26 mouse cellular contexts compared by ENCODE assay signal in the genomic region with DNA sequence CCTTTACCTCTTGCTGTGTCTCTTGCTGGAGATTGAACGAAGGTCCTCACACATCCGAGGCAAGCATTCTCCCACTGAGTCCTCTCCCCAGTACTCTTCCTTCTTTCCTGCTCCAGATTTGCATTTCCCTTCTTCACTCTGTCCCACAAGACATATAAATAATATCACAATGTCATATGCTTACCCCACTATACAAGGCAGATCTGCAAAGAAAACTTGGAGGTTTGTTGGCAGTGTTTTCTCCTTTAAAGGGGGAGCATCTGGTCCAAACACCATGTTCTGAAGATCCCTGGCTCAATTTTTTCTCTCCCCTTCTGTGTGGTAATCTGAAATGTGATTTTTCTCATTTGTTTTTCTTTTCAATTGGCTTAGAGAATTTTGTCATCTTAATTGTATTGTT. TPM values are rescaled to one million over a fixed set of nuclear protein-coding genes. Genes with fewer than 3 reads are reported as not detected.
DNase-seq lines count a peak whose midpoint lies in the region; ATAC-seq and TF ChIP-seq lines count a peak whose summit lies in the region.
"Had no signal": no experiment of that assay in that cellular context is flagged by ENCODE, and none has a peak within 500 bp of the region (broad histone marks: within the 10 kb centered on the region; RNA-seq: fewer than 3 reads in every experiment).

No protein-coding gene starts in this region.

- no peaks in the 10 kb centered on the region for H3K36me3 ChIP-seq in forebrain, postnatal 0 days (ENCODE audit: insufficient read depth)
- H3K36me3 ChIP-seq in forebrain, embryonic 11.5 days (ENCODE audit: control insufficient read depth, insufficient read depth, low read length): no peaks in the 10 kb centered on the region
- H3K36me3 ChIP-seq in heart, embryonic 11.5 days (ENCODE audit: control insufficient read depth, insufficient read depth, low read length): no peaks in the 10 kb centered on the region
- H3K36me3 ChIP-seq: embryonic facial prominence, embryonic 15.5 days; heart, embryonic 12.5 days; hindbrain, embryonic 10.5 days had no signal

- WGBS in forebrain, postnatal 0 days: 61% methylated on average over 2 of the region's 2 CpGs
- 80% methylated on average over 2 of the region's 2 CpGs for WGBS in forebrain, embryonic 11.5 days
- WGBS in heart, embryonic 11.5 days (ENCODE audit: insufficient replicate concordance): 77% methylated on average over 2 of the region's 2 CpGs

- no peaks in the 10 kb centered on the region for H3K27me3 ChIP-seq in forebrain, postnatal 0 days (ENCODE audit: insufficient read depth, low read length)
- no peaks in the 10 kb centered on the region for H3K27me3 ChIP-seq in forebrain, embryonic 11.5 days (ENCODE audit: control insufficient read depth, insufficient read depth, low read length)
- no peaks in the 10 kb centered on the region for H3K27me3 ChIP-seq in heart, embryonic 11.5 days (ENCODE audit: control insufficient read depth, insufficient read depth, low read length)
- H3K27me3 ChIP-seq: embryonic facial prominence, embryonic 15.5 days; forebrain, embryonic 13.5 days; heart, embryonic 12.5 days; Patski had no signal

- ATAC-seq in forebrain, postnatal 0 days: peak; percentile 90
- ATAC-seq in forebrain, embryonic 11.5 days (replicated peaks; ENCODE audit: low FRiP score): no peak
- ATAC-seq in heart, embryonic 11.5 days (replicated peaks; ENCODE audit: insufficient number of reproducible peaks, low FRiP score, low TSS enrichment): no peak
- ATAC-seq: forebrain, embryonic 13.5 days; intestine, postnatal 0 days; Patski had no signal

- H3K9ac ChIP-seq in forebrain, postnatal 0 days: no peak overlapping the region
- H3K9ac ChIP-seq in forebrain, embryonic 11.5 days (ENCODE audit: low read length): no peak overlapping the region
- no peak overlapping the region for H3K9ac ChIP-seq in heart, embryonic 11.5 days (ENCODE audit: low read depth, low read length)
- H3K9ac ChIP-seq: embryonic facial prominence, embryonic 15.5 days; forebrain, embryonic 13.5 days; heart, embryonic 12.5 days; hindbrain, embryonic 14.5 days had no signal

- H3K9me3 ChIP-seq in forebrain, postnatal 0 days (ENCODE audit: low read length): no peaks in the 10 kb centered on the region
- H3K9me3 ChIP-seq in forebrain, embryonic 11.5 days (ENCODE audit: control insufficient read depth, low read length): no peaks in the 10 kb centered on the region
- H3K9me3 ChIP-seq in heart, embryonic 11.5 days (replicated peaks; ENCODE audit: control insufficient read depth, low read length): no peaks in the 10 kb centered on the region
- H3K9me3 ChIP-seq: embryonic facial prominence, embryonic 15.5 days; forebrain, embryonic 13.5 days; hindbrain, embryonic 10.5 days had no signal

- no peak overlapping the region for H3K27ac ChIP-seq in forebrain, postnatal 0 days (ENCODE audit: low read depth, low read length)
- H3K27ac ChIP-seq in forebrain, embryonic 11.5 days (ENCODE audit: low read depth, low read length): no peak overlapping the region
- H3K27ac ChIP-seq in heart, embryonic 11.5 days (ENCODE audit: low read depth, low read length): no peak overlapping the region
- H3K27ac ChIP-seq: embryonic facial prominence, embryonic 15.5 days; forebrain, embryonic 13.5 days; heart, adult 2 months; hindbrain, embryonic 10.5 days; hindbrain, embryonic 14.5 days had no signal

- TF ChIP-seq POLR2A in brain, embryonic 14.5 days (IDR thresholded peaks at IDR 0.05; ENCODE audit: borderline replicate concordance, extremely low read depth, insufficient read depth, insufficient read length, poor library complexity, severe bottlenecking): no peak

- no peaks in the 10 kb centered on the region for H3K4me1 ChIP-seq in forebrain, postnatal 0 days (ENCODE audit: insufficient read depth)
- no peaks in the 10 kb centered on the region for H3K4me1 ChIP-seq in forebrain, embryonic 11.5 days (replicated peaks; ENCODE audit: control insufficient read depth, insufficient read depth, low read length)
- H3K4me1 ChIP-seq in heart, embryonic 11.5 days (ENCODE audit: control insufficient read depth, insufficient read depth, low read length): no peaks in the 10 kb centered on the region
- H3K4me1 ChIP-seq: embryonic facial prominence, embryonic 15.5 days; forebrain, embryonic 13.5 days; heart, embryonic 12.5 days; hindbrain, embryonic 10.5 days had no signal

- H3K4me3 ChIP-seq in forebrain, postnatal 0 days (ENCODE audit: low read depth, low read length): no peak overlapping the region
- H3K4me3 ChIP-seq in forebrain, embryonic 11.5 days (ENCODE audit: low read depth, low read length): no peak overlapping the region
- no peak overlapping the region for H3K4me3 ChIP-seq in heart, embryonic 11.5 days (ENCODE audit: low read depth, low read length)
- H3K4me3 ChIP-seq: embryonic facial prominence, embryonic 15.5 days; forebrain, embryonic 13.5 days; heart, adult 2 months; heart, embryonic 12.5 days; hindbrain, embryonic 10.5 days had no signal

- DNase-seq in forebrain, postnatal 0 days: peak; percentile 61
- DNase-seq in forebrain, embryonic 11.5 days (ENCODE audit: low spot score): no peak
- DNase-seq in layer of hippocampus, adult 9-10 months (ENCODE audit: low spot score): peak; percentile 12
- DNase-seq in layer of hippocampus, adult 9-11 months: no peak
- DNase-seq in brain, embryonic 14.5 days (ENCODE audit: low read depth): peak; percentile 1
- DNase-seq: adrenal gland, adult 8-10 months; adrenal gland, postnatal 36 days; cerebellum, adult 18-20 months; cerebellum, adult 9-11 months; cerebellum, postnatal 36 days; gastrocnemius, postnatal 14 days; heart, adult 2 months had no signal

- no peak for TF ChIP-seq CTCF in forebrain, postnatal 0 days (IDR thresholded peaks at IDR 0.05; ENCODE audit: low read depth)
- no peak for TF ChIP-seq CTCF in brain, embryonic 14.5 days (IDR thresholded peaks at IDR 0.05; ENCODE audit: borderline replicate concordance, extremely low read depth, insufficient read depth, insufficient read length)

- H3K4me2 ChIP-seq in forebrain, postnatal 0 days (ENCODE audit: low read depth): no peak overlapping the region
- no peak overlapping the region for H3K4me2 ChIP-seq in forebrain, embryonic 11.5 days (ENCODE audit: low read depth, low read length, severe bottlenecking)
- no peak overlapping the region for H3K4me2 ChIP-seq in heart, embryonic 11.5 days
- H3K4me2 ChIP-seq: embryonic facial prominence, embryonic 15.5 days; forebrain, embryonic 13.5 days; heart, embryonic 12.5 days; hindbrain, embryonic 14.5 days had no signal

RNA-seq across cellular contexts. Expression of gene Serpina10, which starts 3.2 kb away (rescaled TPM):
- total RNA-seq in forebrain, postnatal 0 days (2014; rRNA removed): not detected in 2 replicates
- 0.04 TPM in 1 of 2 replicates, not detected in the other for polyA plus RNA-seq in forebrain, postnatal 0 days (2015; fragmentation: Nextera tagmentation; extraction: Ambion mirVana)
- polyA plus RNA-seq in forebrain, embryonic 11.5 days (2014; fragmentation: Nextera tagmentation; extraction: Ambion mirVana): not detected in 2 replicates
- polyA plus RNA-seq in brain, embryonic 14.5 days (2012; rRNA removed): not detected in 2 replicates
- polyA plus RNA-seq in heart, embryonic 11.5 days (2014; fragmentation: Nextera tagmentation; extraction: Ambion mirVana): 0.21 TPM in 1 of 2 replicates, not detected in the other
- total RNA-seq: CH12.LX; gastrocnemius, postnatal 14 days; heart, adult 2 months; heart, postnatal 25 days had no signal
- polyA plus RNA-seq: forebrain, embryonic 13.5 days; gonadal fat pad, adult 2 months; heart, adult 2 months; heart, embryonic 16.5 days; hindbrain, embryonic 10.5 days had no signal

RNA-seq across cellular contexts. Expression of gene Serpina6, which starts 22.6 kb away (rescaled TPM):
- not detected in 2 replicates for total RNA-seq in forebrain, postnatal 0 days (2014; rRNA removed)
- 0.11 TPM in 1 of 2 replicates, not detected in the other for polyA plus RNA-seq in forebrain, postnatal 0 days (2015; fragmentation: Nextera tagmentation; extraction: Ambion mirVana)
- polyA plus RNA-seq in forebrain, embryonic 11.5 days (2014; fragmentation: Nextera tagmentation; extraction: Ambion mirVana): not detected in 2 replicates
- 0.26 TPM in 1 of 2 replicates, not detected in the other for polyA plus RNA-seq in brain, embryonic 14.5 days (2012; rRNA removed)
- 3.3 and 18.3 TPM in 2 replicates for polyA plus RNA-seq in heart, embryonic 11.5 days (2014; fragmentation: Nextera tagmentation; extraction: Ambion mirVana)
- total RNA-seq: CH12.LX; gastrocnemius, adult 18-20 months; gastrocnemius, postnatal 14 days; heart, adult 2 months; heart, postnatal 25 days had no signal
- polyA plus RNA-seq: forebrain, embryonic 13.5 days; frontal cortex, adult 2 months; heart, adult 2 months; hindbrain, embryonic 10.5 days; hindbrain, embryonic 14.5 days; intestine, postnatal 0 days had no signal

RNA-seq across cellular contexts. Expression of gene Serpina16, which starts 41.5 kb away (rescaled TPM):
- not detected in 2 replicates for total RNA-seq in forebrain, postnatal 0 days (2014; rRNA removed)
- polyA plus RNA-seq in forebrain, postnatal 0 days (2015; fragmentation: Nextera tagmentation; extraction: Ambion mirVana): not detected in 2 replicates
- polyA plus RNA-seq in forebrain, embryonic 11.5 days (2014; fragmentation: Nextera tagmentation; extraction: Ambion mirVana): not detected in 2 replicates
- not detected in 2 replicates for polyA plus RNA-seq in brain, embryonic 14.5 days (2012; rRNA removed)
- not detected in 2 replicates for polyA plus RNA-seq in heart, embryonic 11.5 days (2014; fragmentation: Nextera tagmentation; extraction: Ambion mirVana)
- total RNA-seq: adrenal gland, postnatal 36 days; CH12.LX; gastrocnemius, adult 18-20 months; gastrocnemius, postnatal 14 days; heart, adult 2 months; heart, postnatal 25 days had no signal
- polyA plus RNA-seq: embryonic facial prominence, embryonic 15.5 days; forebrain, embryonic 13.5 days; frontal cortex, adult 2 months; heart, adult 2 months; heart, embryonic 12.5 days; heart, embryonic 16.5 days; hindbrain, embryonic 10.5 days; hindbrain, embryonic 14.5 days; intestine, postnatal 0 days had no signal

Comparison
In these comparisons a context has a peak if more than half of its experiments do, and no peak if none do; other contexts are left out.
1. DNase-seq: peak in forebrain, postnatal 0 days (single experiment), layer of hippocampus, adult 9-10 months (single experiment) and brain, embryonic 14.5 days (single experiment); none in forebrain, embryonic 11.5 days (single experiment) and layer of hippocampus, adult 9-11 months (single experiment).